Mouse (Mus musculus): ENCODE measurements around the gene Kcnn3. TPM values are rescaled to one million over a fixed set of nuclear protein-coding genes. Genes with fewer than 3 reads are reported as not detected.

The Kcnn3 gene
- polyA plus RNA-seq, 1 experiment from 2014 or later, result 5.0 TPM

GRCm38 (mm10) chr3:89696152-89696821, 176.3 kb downstream of the Kcnn3 start:
- H3K36me3 ChIP-seq, result no peaks in the 10 kb centered on the region
- no peak overlapping the region for H3K4me3 ChIP-seq (replicated peaks)
- 0 out of 2 replicates have a peak, but pooled peaks have one; percentile 66 for ATAC-seq
- WGBS, result 51% methylated on average over 12 of the region's 12 CpGs
- 0 out of 2 replicates have a peak overlapping the region, but pooled peaks have one; percentile 32 for H3K27ac ChIP-seq
- H3K27me3 ChIP-seq, result no peaks in the 10 kb centered on the region
- H3K4me2 ChIP-seq (replicated peaks), result no peak overlapping the region
- H3K9ac ChIP-seq (replicated peaks), result no peak overlapping the region
- no peaks in the 10 kb centered on the region for H3K9me3 ChIP-seq
- no peaks in the 10 kb centered on the region for H3K4me1 ChIP-seq (replicated peaks)

DNA sequence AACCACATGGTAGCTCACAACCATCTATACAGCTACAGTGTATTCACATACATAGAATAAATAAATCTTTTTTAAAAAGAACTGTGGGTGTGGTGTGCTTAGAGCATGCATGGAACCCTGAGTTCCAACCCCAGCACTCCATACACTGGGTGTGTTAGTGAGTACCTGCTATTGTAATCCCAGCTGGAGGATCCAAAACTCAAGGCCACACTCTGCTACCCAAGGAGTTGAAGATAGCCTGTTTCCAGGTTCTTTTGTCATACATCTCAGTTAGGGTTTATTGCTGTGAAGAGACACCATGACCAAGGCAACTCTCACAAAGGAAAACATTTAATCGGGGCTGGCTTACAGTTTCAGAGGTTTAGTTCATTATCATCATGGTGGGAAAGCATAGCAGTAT, 179.0 kb downstream of the Kcnn3 start:
- no peaks in the 10 kb centered on the region for H3K4me1 ChIP-seq (replicated peaks)
- WGBS, result 100% methylated on average over 1 of the region's 1 CpGs
- H3K4me3 ChIP-seq (replicated peaks), result no peak overlapping the region
- no peak overlapping the region for H3K4me2 ChIP-seq (replicated peaks)
- H3K27me3 ChIP-seq, result no peaks in the 10 kb centered on the region
- no peak overlapping the region for H3K27ac ChIP-seq
- no peak for ATAC-seq
- H3K36me3 ChIP-seq, result no peaks in the 10 kb centered on the region
- H3K9ac ChIP-seq (replicated peaks), result no peak overlapping the region
- H3K9me3 ChIP-seq, result no peaks in the 10 kb centered on the region

GRCm38 (mm10) chr3:89700461-89700860, 180.5 kb downstream of the Kcnn3 start:
- H3K4me3 ChIP-seq (replicated peaks), result no peak overlapping the region
- H3K9me3 ChIP-seq, result no peaks in the 10 kb centered on the region
- H3K9ac ChIP-seq (replicated peaks), result no peak overlapping the region
- no peaks in the 10 kb centered on the region for H3K27me3 ChIP-seq
- no peaks in the 10 kb centered on the region for H3K36me3 ChIP-seq
- H3K4me2 ChIP-seq (replicated peaks), result no peak overlapping the region
- 82% methylated on average over 11 of the region's 11 CpGs for WGBS
- no peaks in the 10 kb centered on the region for H3K4me1 ChIP-seq (replicated peaks)
- ATAC-seq, result no peak
- H3K27ac ChIP-seq, result no peak overlapping the region

DNA sequence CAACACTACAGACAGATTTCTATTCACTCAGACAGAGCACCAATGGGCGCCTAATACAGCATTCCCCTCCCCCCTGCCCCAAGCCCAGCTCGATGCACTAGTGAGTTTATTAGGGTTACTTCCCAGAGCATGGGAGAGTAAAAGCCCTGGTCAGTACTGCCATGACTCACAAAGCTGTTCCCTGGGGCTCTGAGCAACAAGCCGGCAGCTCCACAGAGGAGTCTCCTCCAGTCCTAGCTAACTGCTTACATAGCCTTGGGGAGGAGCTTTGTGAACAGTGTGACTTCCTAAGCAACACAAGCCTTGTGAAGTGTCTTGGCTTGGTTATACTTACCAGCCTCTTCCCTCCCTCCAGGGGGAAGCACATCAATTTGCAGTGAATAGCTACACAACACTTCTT, 183.6 kb downstream of the Kcnn3 start:
- no peak overlapping the region for H3K27ac ChIP-seq
- no peak overlapping the region for H3K4me3 ChIP-seq (replicated peaks)
- 41% methylated on average over 3 of the region's 3 CpGs for WGBS

DNA sequence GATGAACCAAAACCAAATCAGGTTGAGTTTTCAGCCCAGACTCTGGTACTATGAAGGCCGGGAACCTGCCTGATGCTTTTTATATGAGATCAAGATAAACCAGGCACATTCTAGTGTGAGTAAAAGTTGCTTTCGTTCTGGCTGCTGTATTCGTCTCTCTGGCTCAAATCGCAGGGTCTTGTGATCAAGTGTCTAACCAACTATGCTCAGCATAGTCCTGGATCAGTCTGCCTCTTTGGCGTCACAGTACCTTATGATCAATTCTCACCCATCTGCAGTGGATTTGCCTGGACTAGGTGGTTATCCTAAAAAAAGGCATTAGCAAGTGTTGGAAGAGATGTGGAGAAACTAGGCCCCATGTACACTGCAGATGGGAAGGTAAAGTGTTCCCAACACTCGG, 184.1 kb downstream of the Kcnn3 start:
- WGBS, result 82% methylated on average over 6 of the region's 6 CpGs
- no peak overlapping the region for H3K27ac ChIP-seq

More for the DNA sequence above, 183.6 kb downstream of the Kcnn3 start:
- H3K36me3 ChIP-seq, result no peaks in the 10 kb centered on the region
- no peak overlapping the region for H3K9ac ChIP-seq (replicated peaks)
- no peaks in the 10 kb centered on the region for H3K4me1 ChIP-seq (replicated peaks)
- no peak for ATAC-seq
- no peaks in the 10 kb centered on the region for H3K27me3 ChIP-seq
- H3K9me3 ChIP-seq, result no peaks in the 10 kb centered on the region; the same call in 1 of the 2 replicates
- H3K4me2 ChIP-seq (replicated peaks), result no peak overlapping the region

GRCm38 (mm10) chr3:89714359-89715206, 194.6 kb downstream of the Kcnn3 start, which contains the start of gene Adar:
TSS of gene Adar (plus strand) at chr3:89715022.
- Histone ChIP-seq H3K4me1 (replicated peaks) (peaks cover 34% of the 10 kb centered on the region), H3K4me2 (replicated peaks) (peak within 1 kb of the TSS; percentile 88), H3K9me3 (no peaks in the 10 kb centered on the region), H3K27ac (peak within 1 kb of the TSS; percentile 92), H3K4me3 (replicated peaks) (peak within 1 kb of the TSS; percentile 98), H3K27me3 (peaks cover 5% of the 10 kb centered on the region; the same call in 1 of the 2 replicates), H3K36me3 (peaks cover 4% of the 10 kb centered on the region; the same call in 1 of the 2 replicates), H3K9ac (replicated peaks) (peak within 1 kb of the TSS; percentile 98)
- peak; percentile 86 for ATAC-seq
- WGBS, result 6% methylated on average over 26 of the region's 28 CpGs

More for the DNA sequence above, 184.1 kb downstream of the Kcnn3 start:
- Histone ChIP-seq H3K36me3 (no peaks in the 10 kb centered on the region), H3K9me3 (no peaks in the 10 kb centered on the region; the same call in 1 of the 2 replicates), H3K4me2 (replicated peaks) (no peak overlapping the region), H3K4me3 (replicated peaks) (no peak overlapping the region), H3K9ac (replicated peaks) (no peak overlapping the region), H3K27me3 (no peaks in the 10 kb centered on the region), H3K4me1 (replicated peaks) (no peaks in the 10 kb centered on the region)
- ATAC-seq, result no peak

DNA sequence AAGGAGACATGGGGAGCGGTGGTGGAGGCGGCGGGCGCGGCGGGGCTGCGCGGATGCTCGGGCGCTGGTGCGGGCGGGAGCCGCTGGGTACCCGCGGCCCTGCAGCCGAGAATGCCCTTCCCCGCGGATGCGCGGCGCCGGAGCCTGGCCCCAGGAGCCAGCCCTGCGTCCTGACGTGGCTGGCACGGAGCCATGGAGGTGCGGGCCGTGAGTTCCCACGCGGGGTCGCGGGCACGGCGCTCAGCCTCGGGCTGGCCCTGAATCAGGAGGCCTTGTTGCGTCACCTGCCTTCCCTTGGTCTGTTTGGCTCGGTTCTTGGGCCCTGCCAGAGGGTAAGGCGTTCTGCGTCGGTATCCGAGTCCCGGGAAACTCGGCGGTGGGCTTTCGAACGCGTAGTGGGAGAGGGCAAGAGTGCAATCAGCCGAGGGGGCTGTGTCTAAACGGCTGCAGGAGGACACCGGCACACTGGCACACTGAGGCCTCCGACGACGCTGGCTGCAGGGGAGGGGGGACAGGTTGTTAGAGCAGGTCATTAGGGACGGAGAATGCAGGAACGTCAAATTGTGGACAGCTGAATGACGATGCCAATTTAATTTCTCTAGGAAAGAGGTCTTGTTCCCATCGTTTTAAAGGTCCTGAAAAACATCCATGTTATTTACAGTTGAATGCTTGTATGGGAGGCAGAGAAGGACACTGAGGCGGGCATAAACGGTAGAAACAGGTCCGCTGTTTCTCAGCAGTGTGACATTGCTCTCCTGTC, 195.4 kb downstream of the Kcnn3 start:
- H3K4me3 ChIP-seq (replicated peaks), result peak overlapping the region; percentile 98
- peak overlapping the region; percentile 88 for H3K4me2 ChIP-seq (replicated peaks)
- H3K27ac ChIP-seq, result peak overlapping the region; percentile 92
- H3K4me1 ChIP-seq (replicated peaks), result peaks cover 34% of the 10 kb centered on the region
- no peaks in the 10 kb centered on the region for H3K9me3 ChIP-seq
- WGBS, result 2% methylated on average over 58 of the region's 59 CpGs
- peak overlapping the region; percentile 98 for H3K9ac ChIP-seq (replicated peaks)
- ATAC-seq, result peak; percentile 86
- H3K27me3 ChIP-seq, result peaks cover 5% of the 10 kb centered on the region; the same call in 1 of the 2 replicates
- peaks cover 4% of the 10 kb centered on the region; the same call in 1 of the 2 replicates for H3K36me3 ChIP-seq

GRCm38 (mm10) chr3:89715967-89716256, 195.9 kb downstream of the Kcnn3 start:
- H3K36me3 ChIP-seq, result peaks cover 4% of the 10 kb centered on the region; the same call in 1 of the 2 replicates
- peak overlapping the region; percentile 98 for H3K4me3 ChIP-seq (replicated peaks)
- peak overlapping the region; percentile 88 for H3K4me2 ChIP-seq (replicated peaks)
- H3K27me3 ChIP-seq, result peaks cover 5% of the 10 kb centered on the region; the same call in 1 of the 2 replicates
- WGBS, result 54% methylated on average over 6 of the region's 6 CpGs
- H3K27ac ChIP-seq, result peak overlapping the region; percentile 92
- H3K9me3 ChIP-seq, result no peaks in the 10 kb centered on the region
- ATAC-seq, result no peak
- H3K9ac ChIP-seq (replicated peaks), result peak overlapping the region; percentile 98
- H3K4me1 ChIP-seq (replicated peaks), result peaks cover 34% of the 10 kb centered on the region

GRCm38 (mm10) chr3:89722032-89722431, 202.1 kb downstream of the Kcnn3 start:
- Histone ChIP-seq H3K9me3 (no peaks in the 10 kb centered on the region), H3K4me3 (replicated peaks) (no peak overlapping the region), H3K36me3 (peaks cover 4% of the 10 kb centered on the region; the same call in 1 of the 2 replicates), H3K27me3 (no peaks in the 10 kb centered on the region), H3K27ac (no peak overlapping the region), H3K4me1 (replicated peaks) (peaks cover 22% of the 10 kb centered on the region), H3K9ac (replicated peaks) (no peak overlapping the region), H3K4me2 (replicated peaks) (no peak overlapping the region)
- no peak for ATAC-seq

DNA sequence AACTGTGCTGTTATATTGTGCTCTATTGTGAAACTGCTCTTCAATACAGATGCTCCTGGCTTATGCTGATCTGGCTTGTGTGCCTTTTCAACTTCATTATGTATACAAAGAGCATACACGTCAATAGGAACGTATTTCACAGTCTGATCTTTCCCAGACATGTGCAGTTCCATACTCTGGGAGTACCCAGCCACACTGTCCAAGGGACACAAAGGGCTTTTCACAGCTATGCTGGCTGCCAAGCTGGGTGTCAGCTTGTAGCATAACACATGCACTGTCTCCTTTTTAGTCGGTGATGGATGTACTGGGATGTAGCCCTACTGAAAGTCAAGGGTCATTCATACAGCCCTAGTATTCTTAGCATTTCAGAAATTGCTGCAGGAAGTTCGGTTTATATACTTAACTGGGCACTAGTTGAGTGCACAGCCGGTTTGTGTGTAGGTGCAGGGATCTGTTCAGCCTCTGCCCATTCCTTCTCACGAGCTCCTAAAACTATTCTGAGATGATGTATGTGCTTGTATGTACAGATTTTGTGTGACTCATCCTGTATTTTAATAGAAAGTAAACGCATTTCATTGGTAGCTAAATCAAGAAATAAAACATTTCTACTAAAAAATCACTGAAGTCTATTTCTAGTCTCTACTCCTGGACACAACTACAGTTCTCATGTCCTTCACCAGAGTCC, 203.6 kb downstream of the Kcnn3 start:
- Histone ChIP-seq H3K4me2 (replicated peaks) (no peak overlapping the region), H3K36me3 (no peaks in the 10 kb centered on the region), H3K9ac (replicated peaks) (no peak overlapping the region), H3K27ac (peak overlapping the region; percentile 41), H3K4me3 (replicated peaks) (no peak overlapping the region), H3K9me3 (no peaks in the 10 kb centered on the region), H3K4me1 (replicated peaks) (peaks cover 11% of the 10 kb centered on the region), H3K27me3 (no peaks in the 10 kb centered on the region)
- 70% methylated on average over 7 of the region's 7 CpGs for WGBS
- ATAC-seq, result no peak
